Mouse (Mus musculus) heart, adult 2 months (tissue): ENCODE data around the gene Arhgap42.

Experiments used
- CTCF ChIP-seq: fragments of 200-600 bp; IDR thresholded peaks from 2 replicates; pipeline ENCODE4 v1.8.1; 2022; ENCODE audit warnings: antibody characterized with exemption, mild to moderate bottlenecking, moderate library complexity
- EP300 ChIP-seq: fragments of 200-500 bp; IDR thresholded peaks from 2 replicates; pipeline ENCODE4 v1.6.1; 2011; ENCODE audit warnings: low read depth, low read length, control low read depth; ENCODE audit not compliant: insufficient read depth
- POLR2A ChIP-seq: fragments of 200-500 bp; IDR thresholded peaks from 2 replicates; pipeline ENCODE4 v1.6.1; 2011; ENCODE audit warnings: mild to moderate bottlenecking, low read depth, low read length, control low read depth; ENCODE audit not compliant: insufficient read depth

GRCm38 (mm10) chr9:9198645-9199044 lies 40.3 kb downstream of the Arhgap42 start:
- TF ChIP-seq POLR2A (no peak), CTCF (no peak), EP300 (no peak)
